Mouse (Mus musculus) liver, embryonic 16.5 days (tissue): ENCODE data around the gene Plvap. TPM values are rescaled to one million over a fixed set of nuclear protein-coding genes. Genes with fewer than 3 reads are reported as not detected.

Experiments used
- ATAC-seq: fragments of 200-750 bp; cut with Nextera tagmentation; 2 replicates; pipeline ENCODE4 v1.8.0; 2017; ENCODE audit warnings: low read depth, mild to moderate bottlenecking, moderate number of reproducible peaks, moderate library complexity
- H3K27ac ChIP-seq: fragments of 300-500 bp; sonication (generic); 2 replicates; pipeline ENCODE4 v1.5.1; 2014; ENCODE audit warnings: mild to moderate bottlenecking, low read length
- H3K27me3 ChIP-seq: fragments of 300-500 bp; sonication (generic); 2 replicates; pipeline ENCODE4 v1.6.1; 2014; ENCODE audit warnings: low read depth, low read length, mixed read lengths; ENCODE audit not compliant: control insufficient read depth, insufficient read depth
- H3K36me3 ChIP-seq: fragments of 300-500 bp; sonication (generic); 2 replicates; pipeline ENCODE4 v1.6.1; 2014; ENCODE audit warnings: mild to moderate bottlenecking; ENCODE audit not compliant: control insufficient read depth, insufficient read depth
- H3K4me1 ChIP-seq: fragments of 300-500 bp; sonication (generic); 2 replicates; pipeline ENCODE4 v1.6.1; 2014; ENCODE audit warnings: low read depth, low read length, mixed read lengths; ENCODE audit not compliant: control insufficient read depth
- H3K4me2 ChIP-seq: fragments of 300-500 bp; sonication (generic); 2 replicates; pipeline ENCODE4 v1.6.1; 2014; ENCODE audit warnings: low read depth, low read length, mixed read lengths
- H3K4me3 ChIP-seq: fragments of 300-500 bp; sonication (generic); 2 replicates; pipeline ENCODE4 v1.5.1; 2014; ENCODE audit warnings: low read depth, mild to moderate bottlenecking, low read length
- H3K9ac ChIP-seq: fragments of 300-500 bp; sonication (generic); 2 replicates; pipeline ENCODE4 v1.6.1; 2014; ENCODE audit warnings: low read depth, low read length
- H3K9me3 ChIP-seq: fragments of 300-500 bp; sonication (generic); replicated peaks from 2 replicates; pipeline ENCODE4 v1.6.1; 2016; ENCODE audit warnings: low read length; ENCODE audit not compliant: control insufficient read depth
- WGBS: fragments of 180-500 bp; shearing (Covaris S2); extraction: QIAGEN DNeasy Blood & Tissue Kit; methylation state at CpG from one replicate; pipeline ENCODE4 v1.1.7; 2014; ENCODE audit not compliant: insufficient replicate concordance; 5-methylcytosine and 5-hydroxymethylcytosine counted together
- polyA plus RNA-seq: library from polyadenylated mRNA; unstranded; fragments of >200 nt; fragmentation: Nextera tagmentation; extraction: Ambion mirVana; gene quantifications from 2 replicates; pipeline ENCODE4 v1.2.1, GENCODE M21; 2015

Gene Plvap
- polyA plus RNA-seq, 1 experiment from 2014 or later, result 20.3 TPM

DNA sequence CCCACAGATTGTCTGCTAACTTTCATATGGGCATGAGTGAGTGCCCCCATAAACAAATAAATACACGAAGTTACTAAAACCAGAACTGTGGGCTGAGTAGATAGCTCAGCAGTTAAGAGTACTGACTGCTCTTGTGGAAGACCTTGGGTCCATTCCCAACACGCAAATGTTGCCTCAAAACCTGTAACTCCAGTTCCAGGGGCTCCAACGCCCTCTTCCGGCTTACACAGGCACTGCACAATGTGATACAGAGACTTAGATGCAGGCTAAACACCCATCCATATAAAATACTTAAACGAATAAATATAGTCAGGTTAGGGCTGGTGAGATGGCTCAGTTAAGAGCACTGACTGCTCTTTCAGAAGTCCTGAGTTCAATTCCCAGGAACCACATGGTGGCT lies 3.5 kb upstream of the Plvap start:
- Histone ChIP-seq H3K4me3 (no peak overlapping the region), H3K27ac (no peak overlapping the region), H3K36me3 (no peaks in the 10 kb centered on the region), H3K27me3 (no peaks in the 10 kb centered on the region; the same call in 1 of the 2 replicates), H3K9me3 (no peaks in the 10 kb centered on the region), H3K4me2 (no peak overlapping the region), H3K9ac (no peak overlapping the region), H3K4me1 (peaks cover 9% of the 10 kb centered on the region)
- 55% methylated on average over 5 of the region's 5 CpGs for WGBS
- ATAC-seq, result no peak

DNA sequence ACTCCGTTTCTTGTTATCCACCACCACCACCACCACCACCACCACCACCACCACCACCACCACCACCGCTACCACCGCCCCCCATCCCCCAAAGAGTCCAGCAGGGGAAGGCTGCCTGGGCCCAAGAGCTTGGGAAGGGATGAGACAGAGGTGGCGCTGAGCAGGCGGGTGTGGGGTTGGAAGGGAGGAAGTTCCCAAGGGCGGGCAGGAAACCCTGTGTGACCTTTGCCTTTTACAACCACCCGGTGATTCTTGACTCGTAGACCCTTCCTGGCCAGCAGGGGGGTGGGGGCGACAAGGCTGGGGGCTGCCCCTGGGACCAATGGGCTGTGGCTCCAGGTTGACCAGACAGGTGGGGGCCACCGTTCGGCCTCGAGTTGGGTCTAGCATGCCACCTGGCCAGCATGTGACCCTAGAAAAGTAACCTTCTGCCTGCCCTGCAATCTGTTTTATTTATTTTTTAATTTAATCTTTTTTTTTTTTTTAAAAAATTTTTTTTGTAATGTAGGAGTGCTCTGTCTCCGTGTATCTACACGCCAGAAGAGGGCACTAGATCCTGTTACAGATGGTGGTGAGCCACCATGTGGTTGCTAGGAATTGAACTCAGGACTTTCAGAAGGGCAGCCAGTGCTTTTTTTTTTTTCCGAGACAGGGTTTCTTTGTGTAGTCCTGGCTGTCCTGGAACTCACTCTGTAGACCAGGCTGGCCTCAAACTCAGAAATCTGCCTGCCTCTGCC lies 1.6 kb upstream of the Plvap start:
- no peak for ATAC-seq
- no peak overlapping the region for H3K4me2 ChIP-seq
- 31% methylated on average over 13 of the region's 15 CpGs for WGBS

DNA sequence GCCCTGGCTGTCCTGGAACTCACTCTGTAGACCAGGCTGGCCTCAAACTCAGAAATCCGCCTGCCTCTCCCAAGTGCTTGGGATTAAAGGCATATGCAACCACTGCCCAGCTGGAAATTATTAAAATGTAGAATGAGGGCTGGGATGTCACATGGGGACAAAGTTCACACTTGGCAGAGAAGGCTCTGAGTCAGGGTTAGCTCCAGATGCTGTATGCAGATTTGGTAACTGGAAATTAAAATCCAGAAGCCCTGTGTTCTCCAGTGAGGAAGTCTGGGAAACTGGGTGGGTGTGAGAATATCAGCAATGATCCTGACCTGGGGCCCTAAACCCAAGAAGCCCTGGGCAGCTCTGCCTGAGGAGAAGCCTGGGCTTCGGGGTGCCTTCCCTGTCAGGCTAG lies 2.2 kb downstream of the Plvap start:
- Histone ChIP-seq H3K27ac (no peak overlapping the region), H3K4me3 (no peak overlapping the region), H3K27me3 (peaks cover 37% of the 10 kb centered on the region), H3K9ac (no peak overlapping the region), H3K9me3 (no peaks in the 10 kb centered on the region), H3K36me3 (no peaks in the 10 kb centered on the region), H3K4me2 (no peak overlapping the region), H3K4me1 (peaks cover 12% of the 10 kb centered on the region)
- ATAC-seq, result no peak
- 72% methylated on average over 2 of the region's 2 CpGs for WGBS

More for the DNA sequence above, 1.6 kb upstream of the Plvap start:
- no peaks in the 10 kb centered on the region for H3K9me3 ChIP-seq
- no peaks in the 10 kb centered on the region for H3K36me3 ChIP-seq
- H3K4me3 ChIP-seq, result no peak overlapping the region
- no peak overlapping the region for H3K9ac ChIP-seq
- H3K4me1 ChIP-seq, result peaks cover 9% of the 10 kb centered on the region
- H3K27me3 ChIP-seq, result peaks cover 12% of the 10 kb centered on the region
- no peak overlapping the region for H3K27ac ChIP-seq

DNA sequence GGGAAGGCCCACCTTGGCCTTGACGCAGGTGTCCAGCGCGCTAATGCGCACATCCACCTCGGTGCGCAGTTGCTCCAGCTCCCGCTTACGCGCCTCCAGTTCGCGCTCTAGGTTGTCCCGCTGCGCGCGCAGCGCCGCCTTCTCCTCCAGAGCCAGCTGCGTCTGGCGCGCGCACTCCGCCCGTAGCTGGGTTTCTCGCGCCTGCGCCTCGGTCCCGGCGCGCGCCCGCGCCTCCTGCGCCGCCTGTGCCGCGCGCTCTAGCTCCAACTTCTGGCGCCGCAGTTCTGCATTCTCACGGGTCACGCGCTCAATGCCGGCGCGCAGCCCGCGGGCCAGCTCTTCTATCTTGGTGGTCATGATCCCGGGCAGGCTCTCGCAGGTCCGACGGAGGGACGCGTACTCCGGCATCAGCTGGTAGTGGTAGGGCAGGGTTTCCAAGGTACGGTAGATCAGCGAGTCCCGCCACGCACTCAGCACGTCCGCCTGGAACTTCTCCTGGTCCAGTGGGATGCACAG lies 3.9 kb downstream of the Plvap start:
- Histone ChIP-seq H3K36me3 (no peaks in the 10 kb centered on the region), H3K4me2 (peak overlapping the region; percentile 47), H3K4me1 (peaks cover 12% of the 10 kb centered on the region), H3K27ac (no peak overlapping the region), H3K27me3 (peaks cover 37% of the 10 kb centered on the region), H3K4me3 (peak overlapping the region; percentile 36), H3K9ac (no peak overlapping the region), H3K9me3 (no peaks in the 10 kb centered on the region)
- WGBS, result 2% methylated on average over 60 of the region's 61 CpGs
- peak; percentile 49 for ATAC-seq

DNA sequence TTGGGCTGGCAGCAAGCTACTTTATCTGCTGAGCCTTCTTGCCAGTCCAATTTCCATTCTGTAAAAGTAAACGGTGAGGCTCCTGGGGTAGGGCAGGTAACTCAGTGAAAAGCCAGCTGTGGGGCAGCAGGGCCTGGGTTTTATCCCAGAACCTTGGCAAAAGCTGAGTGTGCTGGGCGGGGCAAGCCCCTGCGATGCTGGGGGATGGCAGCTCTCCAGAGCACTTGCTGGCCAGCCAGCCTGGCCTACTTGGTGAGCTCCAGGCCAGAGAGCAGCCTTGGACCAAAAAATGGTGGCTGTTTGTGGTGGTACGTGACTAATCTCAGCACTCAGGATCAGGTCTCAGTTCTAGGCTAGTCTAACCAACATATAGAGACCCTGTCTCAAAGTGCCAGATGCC lies 5.6 kb downstream of the Plvap start:
- H3K9ac ChIP-seq, result no peak overlapping the region
- no peak overlapping the region for H3K4me2 ChIP-seq
- WGBS, result 62% methylated on average over 4 of the region's 4 CpGs
- peaks cover 3% of the 10 kb centered on the region; the same call in 1 of the 2 replicates for H3K4me1 ChIP-seq
- no peaks in the 10 kb centered on the region for H3K9me3 ChIP-seq
- H3K4me3 ChIP-seq, result no peak overlapping the region
- H3K36me3 ChIP-seq, result no peaks in the 10 kb centered on the region
- H3K27me3 ChIP-seq, result peaks cover 37% of the 10 kb centered on the region
- ATAC-seq, result no peak
- H3K27ac ChIP-seq, result no peak overlapping the region

DNA sequence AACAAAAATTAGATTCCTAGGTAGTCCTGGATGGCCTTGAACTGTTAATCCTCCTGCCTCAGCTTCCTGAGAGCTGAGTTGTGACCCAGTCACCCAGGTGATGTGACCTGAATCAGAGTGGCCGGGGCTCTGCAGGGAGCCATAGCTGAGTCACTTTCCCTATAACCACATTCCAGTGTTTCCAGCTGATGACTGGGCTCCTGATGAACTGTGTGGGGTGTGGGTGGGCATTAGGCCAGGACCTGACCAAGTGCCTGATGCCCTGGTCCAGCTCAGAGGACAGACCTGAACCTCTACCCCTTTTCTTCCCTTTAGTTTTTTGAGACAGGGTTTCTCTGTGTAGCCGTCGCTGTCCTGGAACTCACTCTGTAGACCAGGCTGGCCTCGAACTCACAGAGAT lies 6.2 kb downstream of the Plvap start:
- H3K4me1 ChIP-seq, result peaks cover 3% of the 10 kb centered on the region; the same call in 1 of the 2 replicates
- no peak overlapping the region for H3K27ac ChIP-seq
- H3K27me3 ChIP-seq, result peaks cover 37% of the 10 kb centered on the region
- 69% methylated on average over 4 of the region's 4 CpGs for WGBS
- H3K36me3 ChIP-seq, result no peaks in the 10 kb centered on the region
- ATAC-seq, result no peak
- no peak overlapping the region for H3K4me3 ChIP-seq
- no peaks in the 10 kb centered on the region for H3K9me3 ChIP-seq
- H3K9ac ChIP-seq, result no peak overlapping the region
- H3K4me2 ChIP-seq, result no peak overlapping the region

DNA sequence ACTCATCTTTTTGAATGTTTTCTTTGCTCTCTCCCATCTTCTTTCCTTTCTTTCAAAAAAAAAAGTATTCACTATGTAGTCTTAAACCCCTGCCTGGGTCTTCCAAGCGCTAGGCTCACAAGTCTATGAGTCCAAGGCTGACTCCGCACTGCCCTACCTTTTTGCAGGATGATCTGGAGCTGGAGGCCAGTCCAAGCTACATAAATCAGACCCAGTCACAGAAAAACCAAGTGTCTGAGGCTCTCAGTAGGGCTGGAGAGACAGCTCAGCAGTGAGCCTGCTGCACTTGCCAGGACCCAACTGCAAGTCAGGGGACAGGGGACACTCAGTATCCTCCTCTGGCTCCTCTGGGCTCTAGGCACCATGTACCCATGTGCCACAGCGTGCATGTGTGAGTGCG lies 7.2 kb downstream of the Plvap start:
- Histone ChIP-seq H3K36me3 (no peaks in the 10 kb centered on the region), H3K9ac (no peak overlapping the region), H3K27ac (no peak overlapping the region), H3K4me3 (no peak overlapping the region), H3K4me1 (peaks cover 3% of the 10 kb centered on the region; the same call in 1 of the 2 replicates), H3K27me3 (peaks cover 33% of the 10 kb centered on the region), H3K9me3 (no peaks in the 10 kb centered on the region), H3K4me2 (no peak overlapping the region)
- 79% methylated on average over 4 of the region's 4 CpGs for WGBS
- no peak for ATAC-seq

DNA sequence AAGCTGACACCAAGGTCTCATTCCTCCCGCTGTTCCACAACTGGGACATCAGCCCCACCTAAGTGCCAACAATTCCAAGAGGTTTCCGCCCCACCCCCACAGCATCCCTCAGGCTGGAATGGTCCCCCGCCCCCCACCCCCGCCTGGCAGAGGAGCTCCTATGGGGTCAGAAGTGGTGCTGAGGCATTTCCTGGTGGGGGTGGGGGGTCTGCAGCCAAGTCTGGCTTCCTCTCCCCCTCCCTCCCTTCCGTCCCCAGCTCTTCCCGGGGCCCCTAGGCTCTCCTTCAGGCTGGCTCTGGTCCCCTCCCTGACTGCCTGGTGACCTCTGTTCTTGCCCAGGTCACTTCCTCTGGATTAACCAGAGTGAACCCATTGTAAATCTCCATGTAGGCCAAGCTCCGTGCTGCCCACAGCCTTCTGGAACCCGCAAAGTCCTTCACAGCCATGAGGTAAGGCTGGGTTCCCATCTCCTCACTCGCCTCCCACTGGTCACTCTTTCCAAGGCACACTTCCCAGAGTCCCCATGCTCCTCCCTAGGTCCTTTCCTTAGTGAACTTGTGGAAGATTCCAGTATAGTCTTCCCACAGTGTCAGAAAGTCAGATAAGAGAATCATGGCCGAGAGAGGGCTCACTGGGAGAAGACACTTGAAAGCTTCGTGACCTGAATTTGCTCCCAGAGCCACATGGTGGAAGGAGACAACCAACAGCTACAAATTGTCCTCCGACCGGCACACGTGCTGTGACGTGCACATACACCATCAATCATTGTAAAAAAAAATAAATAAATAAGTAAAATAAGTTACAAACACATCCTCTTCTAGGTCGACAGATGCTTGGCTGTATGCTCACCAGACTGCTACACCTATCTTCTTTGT lies 12.5 kb downstream of the Plvap start:
- peak; percentile 56 for ATAC-seq
- no peak overlapping the region for H3K9ac ChIP-seq
- 41% methylated on average over 15 of the region's 16 CpGs for WGBS
- H3K4me3 ChIP-seq, result no peak overlapping the region
- H3K27ac ChIP-seq, result no peak overlapping the region
- no peaks in the 10 kb centered on the region for H3K4me1 ChIP-seq
- H3K4me2 ChIP-seq, result no peak overlapping the region
- no peaks in the 10 kb centered on the region for H3K9me3 ChIP-seq
- H3K36me3 ChIP-seq, result no peaks in the 10 kb centered on the region
- no peaks in the 10 kb centered on the region for H3K27me3 ChIP-seq
